Mouse (Mus musculus): ENCODE results near the gene Ptprg. TPM values are rescaled to one million over a fixed set of nuclear protein-coding genes. Genes with fewer than 3 reads are reported as not detected.

Ptprg gene
- total and polyA plus RNA-seq, 3 experiments, result 25.1 to 57.1 (median 54.0) TPM

DNA sequence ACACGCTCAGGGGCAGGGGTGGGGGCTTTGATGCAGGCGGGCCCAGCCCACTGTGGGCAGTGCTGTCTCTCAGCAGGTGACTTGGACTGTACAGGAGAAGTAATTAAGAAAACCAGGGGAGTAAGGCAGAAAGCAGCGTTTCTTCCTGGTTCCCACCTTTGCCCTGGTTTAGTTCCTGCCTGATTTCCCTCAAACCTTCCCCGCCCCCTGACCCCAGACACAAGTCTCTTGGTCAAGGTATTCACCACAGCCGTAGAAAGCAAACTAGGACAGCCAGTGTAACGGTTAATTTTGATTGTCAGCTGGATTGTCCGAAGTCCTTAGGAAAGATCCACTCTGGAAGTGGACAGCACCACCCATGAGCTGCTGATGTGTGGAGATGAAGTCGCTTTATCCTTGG is 614.3 kb downstream of the Ptprg start:
- intact Hi-C loops (cut with DNase I), result no loop called here
- H3K36me3 ChIP-seq (ENCODE audit: control insufficient read depth, insufficient read depth, low read length), result no peaks in the 10 kb centered on the region
- no peak for TF ChIP-seq CTCF (IDR thresholded peaks at IDR 0.05)
- TF ChIP-seq EP300 (IDR thresholded peaks at IDR 0.05; ENCODE audit: insufficient read depth, low read depth, low read length), result no peak
- TF ChIP-seq POLR2A (IDR thresholded peaks at IDR 0.05; ENCODE audit: insufficient read depth, low read depth, low read length), result no peak
- 91% methylated on average over 8 of the region's 8 CpGs for whole genome bisulfite sequencing
- H3K4me3 ChIP-seq, result no peak overlapping the region
- H3K9ac ChIP-seq (ENCODE audit: low read depth, low read length), result no peak overlapping the region
- no peaks in the 10 kb centered on the region for H3K4me1 ChIP-seq (ENCODE audit: control insufficient read depth, insufficient read depth, low read length)
- no peak overlapping the region for H3K27ac ChIP-seq
- DNase-seq, result no peak
- H3K27me3 ChIP-seq (ENCODE audit: control insufficient read depth, insufficient read depth, low read length), result no peaks in the 10 kb centered on the region
- no peaks in the 10 kb centered on the region for H3K79me2 ChIP-seq (replicated peaks; ENCODE audit: control insufficient read depth, insufficient read depth, low read length)

DNA sequence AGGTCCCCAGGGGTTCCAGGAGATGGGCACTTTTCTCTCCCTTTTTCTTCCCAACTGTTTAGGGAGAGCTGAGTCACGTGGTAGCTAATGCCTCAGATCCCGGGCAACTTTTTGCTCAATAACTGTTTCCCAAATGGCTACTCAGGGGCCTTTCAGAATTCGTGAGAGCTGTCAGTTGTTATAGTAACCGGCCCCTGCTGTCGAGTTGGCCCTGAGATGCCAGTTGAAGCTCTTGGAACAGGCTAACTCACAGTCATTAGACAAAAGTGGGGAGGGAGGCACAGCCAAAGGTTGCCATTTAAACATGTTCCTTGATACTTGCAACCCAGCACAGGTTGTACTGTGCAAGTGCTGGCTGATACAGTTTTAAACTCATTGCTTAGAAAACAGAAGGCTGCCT is 624.1 kb downstream of the Ptprg start:
- H3K9ac ChIP-seq (ENCODE audit: low read depth, low read length), result no peak overlapping the region
- no peak overlapping the region for H3K27ac ChIP-seq
- WGBS, result 61% methylated on average over 5 of the region's 5 CpGs
- intact Hi-C loops (cut with DNase I), result no loop called here
- no peaks in the 10 kb centered on the region for H3K27me3 ChIP-seq (ENCODE audit: control insufficient read depth, insufficient read depth, low read length)
- TF ChIP-seq CTCF (IDR thresholded peaks at IDR 0.05) (no peak), EP300 (IDR thresholded peaks at IDR 0.05; ENCODE audit: insufficient read depth, low read depth, low read length) (no peak), POLR2A (IDR thresholded peaks at IDR 0.05; ENCODE audit: insufficient read depth, low read depth, low read length) (no peak)
- no peaks in the 10 kb centered on the region for H3K36me3 ChIP-seq (ENCODE audit: control insufficient read depth, insufficient read depth, low read length)
- H3K79me2 ChIP-seq (replicated peaks; ENCODE audit: control insufficient read depth, insufficient read depth, low read length), result no peaks in the 10 kb centered on the region
- H3K4me3 ChIP-seq, result no peak overlapping the region
- DNase-seq, result no peak
- H3K4me1 ChIP-seq (ENCODE audit: control insufficient read depth, insufficient read depth, low read length), result no peaks in the 10 kb centered on the region

DNA sequence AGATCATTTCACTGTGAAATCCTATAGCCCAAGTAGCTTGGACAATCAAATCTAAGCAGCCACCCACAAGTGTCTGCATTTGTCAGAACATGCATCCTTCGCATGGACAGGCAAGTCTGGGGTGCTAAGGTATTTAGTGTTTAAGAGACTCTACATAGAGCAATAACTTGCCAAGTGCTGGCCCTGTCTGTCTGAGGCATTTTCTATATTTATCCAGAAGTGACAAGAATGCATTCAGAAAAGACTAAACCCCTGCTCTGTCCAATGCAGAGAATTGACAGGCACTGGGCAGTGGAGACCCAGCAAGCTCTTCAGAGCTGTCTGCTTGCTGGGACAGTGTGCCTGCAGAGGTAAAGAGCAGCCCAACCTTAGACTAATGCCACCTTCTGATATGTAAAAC is 625.3 kb downstream of the Ptprg start:
- no peak overlapping the region for H3K27ac ChIP-seq

DNA sequence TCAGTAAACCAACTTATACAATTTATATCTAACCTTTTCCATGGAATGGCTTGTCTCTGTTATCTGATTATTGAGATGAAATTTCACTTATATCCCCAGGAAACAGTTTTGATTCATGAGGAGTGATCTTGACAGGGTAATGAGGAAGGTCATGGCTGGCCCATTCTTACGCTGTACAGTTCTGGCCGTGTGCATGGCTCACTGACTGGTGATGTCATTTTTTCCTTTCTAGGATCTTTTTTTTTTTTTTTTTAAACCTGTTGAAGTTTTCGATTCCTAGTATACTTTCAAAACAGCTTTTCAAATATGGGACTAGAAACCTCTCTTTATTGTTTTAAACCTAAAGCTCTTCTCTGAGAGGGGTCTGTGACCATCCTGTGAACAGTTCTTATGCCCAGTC is 626.8 kb downstream of the Ptprg start:
- no peak for DNase-seq
- WGBS, result 50% methylated on average over 3 of the region's 3 CpGs
- Histone ChIP-seq H3K27ac (no peak overlapping the region), H3K9ac (ENCODE audit: low read depth, low read length) (no peak overlapping the region), H3K4me1 (ENCODE audit: control insufficient read depth, insufficient read depth, low read length) (no peaks in the 10 kb centered on the region; the same call in 1 of the 2 replicates), H3K27me3 (ENCODE audit: control insufficient read depth, insufficient read depth, low read length) (no peaks in the 10 kb centered on the region), H3K36me3 (ENCODE audit: control insufficient read depth, insufficient read depth, low read length) (no peaks in the 10 kb centered on the region), H3K4me3 (no peak overlapping the region), H3K79me2 (replicated peaks; ENCODE audit: control insufficient read depth, insufficient read depth, low read length) (no peaks in the 10 kb centered on the region)
- TF ChIP-seq POLR2A (IDR thresholded peaks at IDR 0.05; ENCODE audit: insufficient read depth, low read depth, low read length) (no peak), EP300 (IDR thresholded peaks at IDR 0.05; ENCODE audit: insufficient read depth, low read depth, low read length) (no peak), CTCF (IDR thresholded peaks at IDR 0.05) (no peak)
- intact Hi-C loops (cut with DNase I), result no loop called here

More for the DNA sequence above, 625.3 kb downstream of the Ptprg start:
- Histone ChIP-seq H3K4me3 (no peak overlapping the region), H3K36me3 (ENCODE audit: control insufficient read depth, insufficient read depth, low read length) (no peaks in the 10 kb centered on the region), H3K9ac (ENCODE audit: low read depth, low read length) (no peak overlapping the region), H3K79me2 (replicated peaks; ENCODE audit: control insufficient read depth, insufficient read depth, low read length) (no peaks in the 10 kb centered on the region), H3K4me1 (ENCODE audit: control insufficient read depth, insufficient read depth, low read length) (no peaks in the 10 kb centered on the region), H3K27me3 (ENCODE audit: control insufficient read depth, insufficient read depth, low read length) (no peaks in the 10 kb centered on the region)
- WGBS, result 90% methylated on average over 1 of the region's 1 CpGs
- intact Hi-C loops (cut with DNase I), result no loop called here
- TF ChIP-seq CTCF (IDR thresholded peaks at IDR 0.05) (no peak), POLR2A (IDR thresholded peaks at IDR 0.05; ENCODE audit: insufficient read depth, low read depth, low read length) (no peak), EP300 (IDR thresholded peaks at IDR 0.05; ENCODE audit: insufficient read depth, low read depth, low read length) (no peak)
- DNase-seq, result no peak

DNA sequence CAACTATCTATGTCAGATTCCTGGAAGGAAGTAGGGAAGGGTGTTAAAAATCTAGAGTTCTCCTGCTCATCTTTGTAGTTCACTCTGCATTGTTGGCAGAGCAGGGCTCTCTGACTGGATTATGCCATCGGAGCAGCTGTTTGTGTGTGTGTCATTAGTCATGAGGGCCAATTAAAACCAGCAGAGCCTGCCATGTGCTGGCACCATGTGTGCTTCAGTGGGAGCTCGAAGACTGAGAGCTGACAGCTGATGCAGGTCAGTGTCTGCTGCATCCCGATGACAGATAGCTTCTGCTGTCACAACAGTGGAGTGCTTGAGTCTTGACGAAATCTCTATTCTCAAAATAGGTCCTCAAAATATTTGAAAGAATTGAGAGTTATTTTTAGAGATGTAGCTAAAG is 631.7 kb downstream of the Ptprg start:
- Histone ChIP-seq H3K27ac (no peak overlapping the region), H3K79me2 (replicated peaks; ENCODE audit: control insufficient read depth, insufficient read depth, low read length) (no peaks in the 10 kb centered on the region), H3K36me3 (ENCODE audit: control insufficient read depth, insufficient read depth, low read length) (no peaks in the 10 kb centered on the region), H3K4me1 (ENCODE audit: control insufficient read depth, insufficient read depth, low read length) (no peaks in the 10 kb centered on the region; the same call in 1 of the 2 replicates), H3K9ac (ENCODE audit: low read depth, low read length) (no peak overlapping the region), H3K4me3 (no peak overlapping the region), H3K27me3 (ENCODE audit: control insufficient read depth, insufficient read depth, low read length) (no peaks in the 10 kb centered on the region)
- intact Hi-C loops (cut with DNase I), result no loop called here
- TF ChIP-seq CTCF (IDR thresholded peaks at IDR 0.05), result no peak
- TF ChIP-seq POLR2A (IDR thresholded peaks at IDR 0.05; ENCODE audit: insufficient read depth, low read depth, low read length), result no peak
- no peak for TF ChIP-seq EP300 (IDR thresholded peaks at IDR 0.05; ENCODE audit: insufficient read depth, low read depth, low read length)
- WGBS, result 65% methylated on average over 4 of the region's 4 CpGs
- DNase-seq, result no peak

DNA sequence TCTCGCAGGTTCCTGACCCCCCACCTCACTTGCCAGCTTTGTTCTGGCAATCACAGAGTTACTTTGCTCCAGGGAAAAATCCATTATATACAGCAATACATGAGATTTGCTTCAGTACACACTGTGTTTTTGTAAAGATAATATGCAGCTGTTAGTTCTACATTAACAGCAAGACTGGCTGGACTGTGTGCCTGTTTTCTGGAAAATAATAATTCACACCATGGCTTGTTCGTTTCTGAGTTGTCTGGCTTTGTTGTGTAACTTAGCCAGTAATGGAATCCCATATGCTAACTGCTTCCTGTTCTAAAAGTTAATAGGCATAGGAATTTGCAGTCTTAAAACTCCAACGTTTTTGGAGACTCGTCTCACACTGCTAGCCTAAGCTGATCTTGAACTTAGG is 635.0 kb downstream of the Ptprg start:
- H3K27me3 ChIP-seq (ENCODE audit: control insufficient read depth, insufficient read depth, low read length), result no peaks in the 10 kb centered on the region
- no peak overlapping the region for H3K27ac ChIP-seq
- H3K4me3 ChIP-seq, result no peak overlapping the region
- 51% methylated on average over 4 of the region's 4 CpGs for WGBS
- H3K4me1 ChIP-seq (ENCODE audit: control insufficient read depth, insufficient read depth, low read length), result no peaks in the 10 kb centered on the region; the same call in 1 of the 2 replicates
- TF ChIP-seq CTCF (IDR thresholded peaks at IDR 0.05), result no peak
- no peak for TF ChIP-seq EP300 (IDR thresholded peaks at IDR 0.05; ENCODE audit: insufficient read depth, low read depth, low read length)
- no peak for TF ChIP-seq POLR2A (IDR thresholded peaks at IDR 0.05; ENCODE audit: insufficient read depth, low read depth, low read length)
- no peaks in the 10 kb centered on the region for H3K79me2 ChIP-seq (replicated peaks; ENCODE audit: control insufficient read depth, insufficient read depth, low read length)
- no peaks in the 10 kb centered on the region; the same call in 1 of the 2 replicates for H3K36me3 ChIP-seq (ENCODE audit: control insufficient read depth, insufficient read depth, low read length)
- intact Hi-C loops (cut with DNase I), result no loop called here
- DNase-seq, result no peak
- H3K9ac ChIP-seq (ENCODE audit: low read depth, low read length), result no peak overlapping the region
